ENCODE assay signal across 13 mouse cellular contexts in genomic region chr6:35349784-35350183, GRCm38 (mm10). TPM values are rescaled to one million over a fixed set of nuclear protein-coding genes. Genes with fewer than 3 reads are reported as not detected.
A peak's percentile ranks its signal among the peaks of the same experiment; 100 is the strongest.
DNase-seq lines count a peak whose midpoint lies in the region; ATAC-seq lines count a peak whose summit lies in the region.
"Had no signal": no experiment of that assay in that cellular context is flagged by ENCODE, and none has a peak within 500 bp of the region (broad histone marks: within the 10 kb centered on the region; RNA-seq: fewer than 3 reads in every experiment).

No protein-coding gene starts in this region.

- H3K4me1 ChIP-seq in heart, embryonic 12.5 days (replicated peaks) = peaks cover 16% of the 10 kb centered on the region
- H3K4me1 ChIP-seq in limb, embryonic 13.5 days = peaks cover 36% of the 10 kb centered on the region

- intact Hi-C loops in heart, postnatal 25 days (cut with DNase I) = no loop called here
- intact Hi-C loops in left cerebral cortex, postnatal 25 days (cut with DNase I) = no loop called here

- H3K4me3 ChIP-seq in heart, embryonic 12.5 days = no peak overlapping the region
- no peak overlapping the region for H3K4me3 ChIP-seq in limb, embryonic 13.5 days
- H3K4me3 ChIP-seq: forebrain, embryonic 10.5 days had no signal

- no peak for ATAC-seq in heart, embryonic 12.5 days (ENCODE audit: insufficient number of reproducible peaks, low FRiP score)
- no peak for ATAC-seq in limb, embryonic 13.5 days (ENCODE audit: low FRiP score, low read depth)

- DNase-seq in heart, adult 18-20 months = peak; percentile 78 to 91
- DNase-seq in brain, adult 2 months (ENCODE audit: low read depth, low spot score) = peak; percentile 15
- DNase-seq in heart, postnatal 25 days (ENCODE audit: low spot score) = peak; percentile 62
- no peak for DNase-seq in right cerebral cortex, postnatal 14 days
- no peak for DNase-seq in thymus, postnatal 25 days
- DNase-seq in left cerebral cortex, postnatal 25 days (ENCODE audit: low spot score in 2 of 2) = no peak
- DNase-seq: cerebellum, adult 9-10 months had no signal

- no peak overlapping the region for H3K9ac ChIP-seq in heart, embryonic 12.5 days
- H3K9ac ChIP-seq in limb, embryonic 13.5 days = no peak overlapping the region
- H3K9ac ChIP-seq: hindbrain, embryonic 14.5 days had no signal

- WGBS in heart, embryonic 12.5 days = 50% methylated on average over 7 of the region's 7 CpGs
- 43% methylated on average over 7 of the region's 7 CpGs for WGBS in limb, embryonic 13.5 days

- no peaks in the 10 kb centered on the region for H3K9me3 ChIP-seq in heart, embryonic 12.5 days (replicated peaks)
- H3K9me3 ChIP-seq in limb, embryonic 13.5 days = no peaks in the 10 kb centered on the region
- H3K9me3 ChIP-seq: forebrain, embryonic 10.5 days had no signal

- H3K27me3 ChIP-seq in heart, embryonic 12.5 days (replicated peaks) = no peaks in the 10 kb centered on the region
- H3K27me3 ChIP-seq in limb, embryonic 13.5 days = no peaks in the 10 kb centered on the region

- H3K27ac ChIP-seq in heart, embryonic 12.5 days (ENCODE audit: poor library complexity, severe bottlenecking) = no peak overlapping the region
- 0 out of 2 replicates have a peak overlapping the region, but pooled peaks have one; percentile 6 for H3K27ac ChIP-seq in limb, embryonic 13.5 days
- H3K27ac ChIP-seq: forebrain, embryonic 10.5 days; hindbrain, embryonic 14.5 days had no signal

- no peaks in the 10 kb centered on the region for H3K36me3 ChIP-seq in heart, embryonic 12.5 days
- no peaks in the 10 kb centered on the region for H3K36me3 ChIP-seq in limb, embryonic 13.5 days
- H3K36me3 ChIP-seq: forebrain, embryonic 10.5 days had no signal

- H3K4me2 ChIP-seq in heart, embryonic 12.5 days = no peak overlapping the region
- no peak overlapping the region for H3K4me2 ChIP-seq in limb, embryonic 13.5 days (replicated peaks)
- H3K4me2 ChIP-seq: hindbrain, embryonic 14.5 days had no signal

RNA-seq across cellular contexts. Expression of gene Fam180a, which starts 23.8 kb away (rescaled TPM):
- total RNA-seq in heart, adult 18-20 months (2021) = 1 to 10 TPM in 1 of 2 experiments, under 1 TPM in 1; 0.79 to 1.1 TPM
- polyA plus RNA-seq in heart, embryonic 12.5 days (2016; fragmentation: Nextera tagmentation; extraction: Ambion mirVana) = 0.10 and 0.50 TPM in 2 replicates
- under 1 TPM; 0.78 to 0.81 TPM for total RNA-seq in heart, postnatal 25 days (2021)
- polyA plus RNA-seq in limb, embryonic 13.5 days (2015; fragmentation: Nextera tagmentation; extraction: Ambion mirVana) = 1.4 and 1.6 TPM in 2 replicates
- total RNA-seq in left cerebral cortex, postnatal 25 days (2021) = 1 to 10 TPM; 5.0 to 6.6 TPM
- total RNA-seq: megakaryocyte-erythroid progenitor cell, adult 5-6 weeks; neutrophil, adult 5-6 weeks had no signal
- polyA plus RNA-seq: forebrain, embryonic 10.5 days had no signal

RNA-seq across cellular contexts. Expression of gene Slc13a4, which starts 41.9 kb away (rescaled TPM):
- total RNA-seq in heart, adult 18-20 months (2021) = under 1 TPM; 0.07 to 0.21 TPM
- 2.1 and 2.4 TPM in 2 replicates for polyA plus RNA-seq in heart, embryonic 12.5 days (2016; fragmentation: Nextera tagmentation; extraction: Ambion mirVana)
- total RNA-seq in heart, postnatal 25 days (2021) = under 1 TPM; 0.08 to 0.16 TPM
- polyA plus RNA-seq in limb, embryonic 13.5 days (2015; fragmentation: Nextera tagmentation; extraction: Ambion mirVana) = 0.19 and 0.28 TPM in 2 replicates
- total RNA-seq in left cerebral cortex, postnatal 25 days (2021) = 10 to 100 TPM; 11.9 to 14.4 TPM
- total RNA-seq: megakaryocyte-erythroid progenitor cell, adult 5-6 weeks; neutrophil, adult 5-6 weeks had no signal

Comparison
In these comparisons a context has a peak if more than half of its experiments do, and no peak if none do; other contexts are left out.
1. DNase-seq: peak in heart, adult 18-20 months (2 of 2), brain, adult 2 months (single experiment) and heart, postnatal 25 days (single experiment); none in right cerebral cortex, postnatal 14 days (single experiment), thymus, postnatal 25 days (single experiment) and left cerebral cortex, postnatal 25 days (0 of 2).
2. RNA of gene Slc13a4, which starts 41.9 kb away (total RNA-seq): 11.9 to 14.4 TPM in left cerebral cortex, postnatal 25 days; 0.07 to 0.21 TPM in heart, adult 18-20 months and 0.08 to 0.16 TPM in heart, postnatal 25 days; every median in the first group is over 10 times any median in the second.